Mouse (Mus musculus): ENCODE measurements around the gene Col4a2.

DNA sequence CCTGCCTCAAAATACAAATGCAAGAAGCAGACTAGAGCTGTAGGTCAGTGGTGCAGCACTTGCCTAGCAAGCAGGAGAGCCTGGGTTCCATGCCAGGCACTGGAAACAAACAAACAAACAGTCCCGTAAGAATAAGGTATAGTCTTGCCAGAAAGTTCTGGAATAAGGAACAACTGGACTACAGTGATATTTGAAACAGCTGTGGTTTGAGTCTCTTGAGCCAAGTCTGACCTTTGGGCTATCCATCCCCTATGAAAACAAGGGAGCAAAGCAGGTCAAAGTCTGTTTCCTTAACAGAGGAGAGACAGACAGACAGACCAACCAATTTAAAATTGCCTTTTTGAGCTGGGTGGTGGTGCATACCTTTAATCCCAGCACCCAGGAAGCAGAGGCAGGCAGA lies 11.1 kb downstream of the Col4a2 start:
- TF ChIP-seq POLR2A (IDR thresholded peaks at IDR 0.05; ENCODE audit: control insufficient read depth, low read depth, low read length) (no peak), CTCF (IDR thresholded peaks at IDR 0.05; ENCODE audit: control insufficient read depth, insufficient read depth, insufficient replicate concordance, low read depth, low read length) (no peak)
